Mouse (Mus musculus): ENCODE measurements around the gene Sectm1b. TPM values are rescaled to one million over a fixed set of nuclear protein-coding genes. Genes with fewer than 3 reads are reported as not detected.

Gene Sectm1b
- polyA plus RNA-seq, 1 experiment, result not detected

DNA sequence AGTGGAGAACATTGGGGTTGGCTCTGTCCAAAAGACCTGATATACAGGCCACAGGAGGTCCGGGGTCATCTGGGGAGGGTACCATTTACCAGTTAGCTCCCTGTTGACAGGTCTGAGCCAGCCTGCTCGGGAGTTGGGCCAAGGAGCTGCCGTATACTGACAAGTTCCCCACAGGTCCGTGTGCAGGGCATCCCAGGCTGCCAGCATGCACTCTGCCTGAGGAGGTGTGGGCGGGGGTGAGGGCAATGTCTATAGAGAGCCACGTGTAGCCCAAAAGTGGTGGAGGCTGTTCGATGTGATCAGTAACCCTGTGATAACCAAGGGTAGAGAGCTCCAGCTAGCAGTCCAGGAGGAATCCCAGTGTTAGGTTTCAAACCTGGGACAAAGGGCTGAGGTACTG, 36.4 kb upstream of the Sectm1b start:
- H3K4me3 ChIP-seq (replicated peaks), result no peak overlapping the region
- no peaks in the 10 kb centered on the region; the same call in 1 of the 2 replicates for H3K4me1 ChIP-seq (ENCODE audit: control insufficient read depth)
- H3K9me3 ChIP-seq (ENCODE audit: control insufficient read depth, low read length), result no peaks in the 10 kb centered on the region
- TF ChIP-seq GATA1 (IDR thresholded peaks at IDR 0.05; ENCODE audit: low read length), result no peak
- no peak for TF ChIP-seq TAL1 (IDR thresholded peaks at IDR 0.05; ENCODE audit: low read length)
- H3K27me3 ChIP-seq (ENCODE audit: control insufficient read depth), result no peaks in the 10 kb centered on the region
- H3K36me3 ChIP-seq (ENCODE audit: control insufficient read depth), result no peaks in the 10 kb centered on the region

DNA sequence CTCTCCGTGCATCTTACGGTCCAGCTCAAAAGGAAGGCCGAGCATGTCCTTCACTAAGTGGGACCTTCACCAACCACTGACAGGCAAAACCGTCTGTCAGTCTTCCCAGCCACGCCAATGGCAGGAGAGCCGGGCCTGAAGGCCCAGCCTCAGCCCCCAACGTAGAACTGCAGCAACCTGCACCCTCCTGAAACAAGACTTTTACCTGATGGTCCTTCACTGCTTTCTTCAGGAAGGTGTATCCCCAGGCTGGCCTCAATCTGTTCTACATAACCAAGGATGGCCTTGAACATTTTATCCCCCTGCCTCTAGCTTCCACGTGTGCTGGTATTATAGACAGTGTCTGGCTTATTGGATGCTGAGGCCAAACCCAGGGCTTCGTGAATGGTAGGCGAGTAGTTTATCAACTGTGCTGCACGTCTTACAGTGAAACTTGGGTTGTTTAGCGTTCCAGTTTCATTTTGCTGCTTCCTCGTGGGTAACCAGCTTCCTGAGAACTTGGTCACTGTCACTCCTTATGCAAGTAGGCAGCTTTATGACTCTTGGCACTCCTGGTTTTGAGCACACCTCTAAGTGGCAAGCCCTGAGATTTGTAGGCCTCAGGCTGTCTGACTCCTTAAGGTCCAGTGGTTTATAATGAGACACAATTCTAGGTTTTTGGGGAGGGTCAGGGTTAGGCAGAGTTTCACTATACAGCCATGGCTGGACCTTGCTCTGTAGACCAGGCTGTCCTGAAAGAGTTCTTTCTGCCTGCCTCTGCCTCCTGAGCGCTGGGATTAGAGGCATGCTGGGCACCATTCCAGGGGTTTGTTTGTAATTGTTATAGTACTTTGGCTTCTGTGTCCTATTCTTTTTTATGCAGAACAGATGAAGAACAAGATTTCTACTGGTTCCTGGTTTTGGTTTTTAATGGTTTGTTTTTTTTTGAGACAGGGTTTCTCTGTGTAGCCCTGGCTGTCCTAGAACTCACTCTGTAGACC, 29.5 kb upstream of the Sectm1b start:
- no peaks in the 10 kb centered on the region for H3K27me3 ChIP-seq (ENCODE audit: control insufficient read depth)
- H3K4me3 ChIP-seq (replicated peaks), result no peak overlapping the region
- no peaks in the 10 kb centered on the region for H3K36me3 ChIP-seq (ENCODE audit: control insufficient read depth)
- H3K9me3 ChIP-seq (ENCODE audit: control insufficient read depth, low read length), result no peaks in the 10 kb centered on the region
- no peaks in the 10 kb centered on the region; the same call in 1 of the 2 replicates for H3K4me1 ChIP-seq (ENCODE audit: control insufficient read depth)
- no peak for TF ChIP-seq GATA1 (IDR thresholded peaks at IDR 0.05; ENCODE audit: low read length)
- no peak for TF ChIP-seq TAL1 (IDR thresholded peaks at IDR 0.05; ENCODE audit: low read length)

DNA sequence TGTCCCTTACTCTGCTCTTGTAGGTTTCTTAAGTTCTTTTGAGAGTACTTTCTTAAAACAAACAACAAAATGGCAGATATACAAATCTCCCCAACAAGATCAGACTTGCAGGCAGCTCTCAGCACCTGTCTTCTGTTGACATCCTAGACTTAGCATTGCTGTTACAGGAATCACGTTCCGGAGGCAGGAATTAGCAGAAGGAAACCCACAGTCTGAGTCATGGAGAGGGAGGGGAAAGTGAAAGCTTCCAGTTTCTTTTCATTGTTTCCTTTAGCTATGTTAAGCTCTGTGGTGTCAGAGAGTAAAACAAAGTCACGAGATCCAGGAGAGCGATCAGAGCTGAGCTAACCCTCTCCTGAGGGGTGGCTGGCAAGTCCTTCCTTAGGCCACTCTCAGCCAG, 27.6 kb upstream of the Sectm1b start:
- Histone ChIP-seq H3K9me3 (ENCODE audit: control insufficient read depth, low read length) (no peaks in the 10 kb centered on the region), H3K4me1 (ENCODE audit: control insufficient read depth) (no peaks in the 10 kb centered on the region), H3K36me3 (ENCODE audit: control insufficient read depth) (no peaks in the 10 kb centered on the region), H3K27me3 (ENCODE audit: control insufficient read depth) (no peaks in the 10 kb centered on the region), H3K4me3 (replicated peaks) (no peak overlapping the region)
- TF ChIP-seq GATA1 (IDR thresholded peaks at IDR 0.05; ENCODE audit: low read length) (no peak), TAL1 (IDR thresholded peaks at IDR 0.05; ENCODE audit: low read length) (no peak)

DNA sequence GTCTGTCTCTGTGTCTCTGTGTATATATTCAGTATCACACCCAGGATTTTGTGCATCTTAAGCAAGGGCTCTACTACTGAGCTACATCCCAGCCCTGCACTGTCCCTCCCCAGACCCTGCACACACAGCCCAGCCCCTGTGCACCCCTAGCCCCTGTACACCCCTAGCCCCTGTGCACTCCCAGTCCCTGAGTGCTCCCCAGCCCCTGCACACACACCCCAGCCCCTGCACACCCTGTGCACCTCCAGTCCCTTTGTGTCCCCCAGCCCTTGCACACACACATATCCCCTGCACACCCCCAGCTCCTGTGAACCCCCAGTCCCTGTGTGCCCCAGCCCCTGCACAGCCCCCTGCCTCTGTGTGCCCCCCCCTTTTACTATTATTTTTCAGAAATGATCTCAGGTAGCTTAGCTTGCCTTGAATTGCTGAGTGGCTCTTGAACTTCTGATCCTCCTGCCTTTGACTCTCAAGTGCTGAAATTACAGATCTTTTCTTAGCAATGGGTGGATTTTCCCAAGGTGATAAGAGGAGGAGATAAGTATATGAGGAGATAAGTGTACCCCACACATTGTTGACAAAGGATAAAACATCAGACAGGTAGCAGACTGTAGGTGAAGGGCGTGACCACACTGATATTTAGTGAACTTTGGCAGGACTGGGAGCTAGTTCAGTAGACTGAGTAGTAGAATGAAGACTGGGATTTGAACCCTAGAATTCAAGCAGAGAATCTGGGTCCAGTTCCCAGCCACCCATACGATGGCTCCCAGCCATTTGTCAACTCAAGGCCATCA, 26.6 kb upstream of the Sectm1b start:
- no peaks in the 10 kb centered on the region for H3K27me3 ChIP-seq (ENCODE audit: control insufficient read depth)
- TF ChIP-seq TAL1 (IDR thresholded peaks at IDR 0.05; ENCODE audit: low read length) (no peak), GATA1 (IDR thresholded peaks at IDR 0.05; ENCODE audit: low read length) (no peak)
- no peaks in the 10 kb centered on the region for H3K9me3 ChIP-seq (ENCODE audit: control insufficient read depth, low read length)
- no peak overlapping the region for H3K4me3 ChIP-seq (replicated peaks)
- H3K36me3 ChIP-seq (ENCODE audit: control insufficient read depth), result no peaks in the 10 kb centered on the region
- no peaks in the 10 kb centered on the region for H3K4me1 ChIP-seq (ENCODE audit: control insufficient read depth)

DNA sequence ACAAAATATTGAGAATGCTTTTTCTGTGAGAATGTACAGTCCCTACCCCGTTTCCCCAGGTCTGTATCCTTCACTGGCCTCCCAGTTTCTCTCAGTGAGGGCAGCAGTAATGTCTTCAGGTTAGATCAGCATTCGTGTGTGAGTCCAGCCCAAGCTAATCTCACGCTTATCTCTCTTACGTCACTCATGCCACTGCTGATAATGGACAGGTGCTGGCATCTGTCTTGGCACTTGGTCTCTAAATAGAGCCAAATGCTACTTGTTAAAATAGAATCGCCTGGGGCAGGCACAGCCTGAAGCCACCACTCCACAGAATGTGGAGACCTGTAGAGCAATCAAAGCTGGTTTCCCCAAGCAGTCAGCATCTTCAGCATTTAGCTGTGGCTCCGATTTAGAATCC, 25.6 kb upstream of the Sectm1b start:
- Histone ChIP-seq H3K4me3 (replicated peaks) (no peak overlapping the region), H3K4me1 (ENCODE audit: control insufficient read depth) (no peaks in the 10 kb centered on the region), H3K27me3 (ENCODE audit: control insufficient read depth) (no peaks in the 10 kb centered on the region), H3K9me3 (ENCODE audit: control insufficient read depth, low read length) (no peaks in the 10 kb centered on the region), H3K36me3 (ENCODE audit: control insufficient read depth) (no peaks in the 10 kb centered on the region)
- TF ChIP-seq GATA1 (IDR thresholded peaks at IDR 0.05; ENCODE audit: low read length) (no peak), TAL1 (IDR thresholded peaks at IDR 0.05; ENCODE audit: low read length) (no peak)

DNA sequence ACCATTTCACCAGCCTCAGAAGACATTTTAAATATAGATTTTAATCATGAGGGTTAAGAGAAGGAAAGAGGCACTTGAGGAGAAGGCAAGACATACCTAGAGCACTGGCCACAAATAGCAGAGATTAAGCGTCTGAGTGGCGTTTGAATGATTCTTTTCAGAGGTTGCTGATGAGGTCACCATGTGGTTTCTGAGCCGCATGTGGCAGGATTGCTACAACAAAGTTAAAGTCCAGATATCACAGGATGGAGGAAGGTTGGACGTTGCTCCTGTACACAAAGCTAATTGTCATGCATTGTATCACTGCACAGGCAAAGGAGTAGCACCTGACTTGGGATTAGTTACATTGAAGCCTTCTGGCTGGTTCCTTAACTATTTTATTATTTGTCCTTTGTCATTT, 22.9 kb upstream of the Sectm1b start:
- H3K4me3 ChIP-seq (replicated peaks), result no peak overlapping the region
- no peaks in the 10 kb centered on the region for H3K9me3 ChIP-seq (ENCODE audit: control insufficient read depth, low read length)
- H3K27me3 ChIP-seq (ENCODE audit: control insufficient read depth), result no peaks in the 10 kb centered on the region
- H3K4me1 ChIP-seq (ENCODE audit: control insufficient read depth), result peaks cover 2% of the 10 kb centered on the region; the same call in 1 of the 2 replicates
- no peaks in the 10 kb centered on the region for H3K36me3 ChIP-seq (ENCODE audit: control insufficient read depth)
- no peak for TF ChIP-seq TAL1 (IDR thresholded peaks at IDR 0.05; ENCODE audit: low read length)
- no peak for TF ChIP-seq GATA1 (IDR thresholded peaks at IDR 0.05; ENCODE audit: low read length)

DNA sequence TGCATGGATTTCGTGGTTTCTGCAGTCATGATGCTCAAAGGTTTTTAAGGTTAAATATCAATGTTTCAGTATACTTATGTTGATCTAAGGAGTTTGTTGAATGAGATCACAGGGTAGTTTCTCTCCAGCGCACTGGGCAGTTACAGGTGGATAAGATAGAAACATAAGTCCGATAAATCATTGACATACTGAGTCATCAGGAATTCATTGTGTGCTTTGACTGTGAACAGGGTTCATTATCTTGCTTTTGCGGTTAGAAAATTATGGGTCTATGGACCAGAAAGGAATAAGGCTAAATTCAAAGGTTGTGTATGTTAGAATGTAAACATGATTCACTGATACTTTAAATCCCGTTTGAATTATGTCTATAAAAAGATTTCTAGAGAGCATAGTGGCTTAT, 21.8 kb upstream of the Sectm1b start:
- H3K4me3 ChIP-seq (replicated peaks), result no peak overlapping the region

DNA sequence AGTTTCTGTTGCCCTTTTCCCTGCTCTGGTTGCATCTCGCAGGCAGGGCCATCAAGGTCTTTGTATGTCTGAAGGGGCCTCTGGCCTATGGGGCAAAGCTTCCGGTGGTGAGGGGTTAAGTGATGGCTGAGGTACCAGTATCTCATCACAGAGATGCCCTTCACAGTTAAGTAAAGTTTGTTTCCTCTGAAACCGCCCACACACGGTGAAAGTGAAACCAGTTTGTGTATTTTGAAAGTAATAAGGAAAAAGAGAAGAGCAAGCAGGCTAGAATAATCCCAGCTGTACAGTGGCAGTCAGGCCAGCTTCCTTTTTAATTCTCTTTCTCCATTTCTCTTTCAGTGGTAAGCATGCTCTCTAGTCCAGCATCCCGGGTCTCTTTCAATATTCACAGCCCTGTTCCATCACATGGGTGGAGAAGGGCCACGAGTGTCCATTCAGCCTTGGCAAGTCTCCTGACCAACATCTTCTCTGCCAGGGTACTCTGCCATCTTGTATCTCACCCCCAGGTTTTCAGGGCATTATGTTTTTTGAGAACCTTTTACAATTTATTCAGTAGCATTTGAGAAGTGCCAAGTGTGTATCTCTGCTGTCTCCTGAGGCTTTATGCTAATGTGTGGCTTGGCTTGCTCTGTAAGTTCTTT, 19.6 kb upstream of the Sectm1b start:
- peaks cover 2% of the 10 kb centered on the region; the same call in 1 of the 2 replicates for H3K4me1 ChIP-seq (ENCODE audit: control insufficient read depth)
- TF ChIP-seq TAL1 (IDR thresholded peaks at IDR 0.05; ENCODE audit: low read length), result no peak
- TF ChIP-seq GATA1 (IDR thresholded peaks at IDR 0.05; ENCODE audit: low read length), result no peak
- H3K9me3 ChIP-seq (ENCODE audit: control insufficient read depth, low read length), result no peaks in the 10 kb centered on the region
- no peak overlapping the region for H3K4me3 ChIP-seq (replicated peaks)
- H3K27me3 ChIP-seq (ENCODE audit: control insufficient read depth), result no peaks in the 10 kb centered on the region
- no peaks in the 10 kb centered on the region for H3K36me3 ChIP-seq (ENCODE audit: control insufficient read depth)

More for the DNA sequence above, 21.8 kb upstream of the Sectm1b start:
- Histone ChIP-seq H3K27me3 (ENCODE audit: control insufficient read depth) (no peaks in the 10 kb centered on the region), H3K36me3 (ENCODE audit: control insufficient read depth) (no peaks in the 10 kb centered on the region), H3K4me1 (ENCODE audit: control insufficient read depth) (peaks cover 2% of the 10 kb centered on the region; the same call in 1 of the 2 replicates), H3K9me3 (ENCODE audit: control insufficient read depth, low read length) (no peaks in the 10 kb centered on the region)
- TF ChIP-seq GATA1 (IDR thresholded peaks at IDR 0.05; ENCODE audit: low read length), result no peak
- no peak for TF ChIP-seq TAL1 (IDR thresholded peaks at IDR 0.05; ENCODE audit: low read length)

Data from erythroblast, embryonic 14.5 days (primary cell).